Mouse (Mus musculus): ENCODE measurements around the gene Scrg1. TPM values are rescaled to one million over a fixed set of nuclear protein-coding genes. Genes with fewer than 3 reads are reported as not detected.
A peak's percentile ranks its signal among the peaks of the same experiment; 100 is the strongest.
"Not testable (repeated sequence)": the region's sequence is repeated elsewhere in the genome, so short reads cannot be mapped to it uniquely, and the experiment has no call there.

Gene Scrg1
- polyA plus RNA-seq, 1 experiment from 2014 or later = 24.4 TPM

DNA sequence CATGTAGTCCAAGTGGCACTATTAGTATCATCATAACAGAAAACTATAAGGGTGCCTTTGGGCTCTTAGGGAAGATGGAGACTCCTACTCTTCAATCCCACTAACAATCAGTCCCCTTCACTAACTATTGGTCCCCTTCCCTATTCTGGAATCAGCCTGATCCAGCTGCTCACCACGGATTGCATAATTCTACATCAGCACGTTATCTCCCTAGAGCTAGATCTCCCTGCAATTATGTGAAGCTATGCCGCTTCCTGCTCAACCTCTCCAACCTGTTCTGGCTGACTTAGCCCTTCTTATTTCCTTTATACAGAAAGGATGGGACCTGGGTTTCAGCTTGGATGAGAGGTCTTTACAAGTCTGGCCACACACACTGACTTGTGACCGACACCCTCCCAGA is 12.4 kb upstream of the Scrg1 start:
- Histone ChIP-seq H3K4me3 (ENCODE audit: low read length) (no peak overlapping the region), H3K4me2 (ENCODE audit: low read length) (no peak overlapping the region), H3K27me3 (replicated peaks; ENCODE audit: control insufficient read depth, insufficient read depth, low read length) (no peaks in the 10 kb centered on the region), H3K27ac (ENCODE audit: low read depth, low read length) (no peak overlapping the region), H3K9ac (ENCODE audit: low read depth, low read length) (no peak overlapping the region), H3K4me1 (ENCODE audit: control insufficient read depth, insufficient read depth, low read depth, low read length) (no peaks in the 10 kb centered on the region), H3K36me3 (ENCODE audit: control insufficient read depth, insufficient read depth, low read length) (no peaks in the 10 kb centered on the region), H3K9me3 (ENCODE audit: control insufficient read depth, low read length) (no peaks in the 10 kb centered on the region)
- 81% methylated on average over 4 of the region's 4 CpGs for WGBS
- ATAC-seq = no peak

DNA sequence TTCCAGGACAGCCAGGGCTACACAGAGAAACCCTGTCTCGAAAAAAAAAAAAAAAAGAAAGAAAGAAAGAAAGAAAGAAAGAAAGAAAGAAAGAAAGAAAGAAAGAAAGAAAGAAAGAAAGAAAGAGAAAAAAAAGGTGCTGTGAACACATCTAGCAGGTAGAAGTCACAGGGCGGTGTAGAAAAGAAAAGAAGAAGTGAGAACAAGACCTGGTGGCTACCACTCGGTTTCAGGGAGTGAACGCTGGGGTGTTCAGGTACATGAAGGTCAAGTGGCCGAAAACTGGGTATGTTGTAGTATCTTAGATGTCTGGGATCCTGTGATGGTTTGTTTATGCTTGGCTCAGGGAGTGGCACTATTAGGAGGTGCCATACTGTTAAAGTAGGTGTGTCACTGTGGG is 9.8 kb upstream of the Scrg1 start:
- not testable (repeated sequence) for H3K4me2 ChIP-seq (ENCODE audit: low read length); ATAC-seq; H3K27ac ChIP-seq (ENCODE audit: low read depth, low read length); H3K36me3 ChIP-seq (ENCODE audit: control insufficient read depth, insufficient read depth, low read length); H3K27me3 ChIP-seq (replicated peaks; ENCODE audit: control insufficient read depth, insufficient read depth, low read length); H3K9ac ChIP-seq (ENCODE audit: low read depth, low read length); H3K4me3 ChIP-seq (ENCODE audit: low read length); H3K9me3 ChIP-seq (ENCODE audit: control insufficient read depth, low read length); H3K4me1 ChIP-seq (ENCODE audit: control insufficient read depth, insufficient read depth, low read depth, low read length)
- 89% methylated on average over 4 of the region's 5 CpGs for WGBS

DNA sequence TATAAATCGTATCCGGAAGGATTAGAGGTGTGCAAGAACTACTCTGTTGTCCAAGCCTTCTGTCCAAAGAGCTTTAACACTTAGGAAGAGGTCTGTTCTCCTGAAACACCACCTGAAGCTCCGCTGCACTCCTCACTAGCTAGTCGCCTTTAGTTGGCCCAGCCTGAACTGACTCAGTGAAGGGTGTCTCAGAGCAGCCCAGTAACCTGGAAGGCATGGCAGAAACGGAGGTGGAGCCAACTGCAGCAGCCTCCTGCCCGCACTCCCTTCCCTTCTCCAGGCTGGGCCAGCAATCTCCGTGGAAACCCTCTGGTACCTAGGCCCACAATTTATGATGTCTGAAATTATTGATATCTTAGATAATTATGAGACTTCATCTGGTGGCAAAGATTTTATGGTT is 5.0 kb upstream of the Scrg1 start:
- Histone ChIP-seq H3K4me3 (ENCODE audit: low read length) (no peak overlapping the region), H3K4me2 (ENCODE audit: low read length) (no peak overlapping the region), H3K9me3 (ENCODE audit: control insufficient read depth, low read length) (no peaks in the 10 kb centered on the region), H3K36me3 (ENCODE audit: control insufficient read depth, insufficient read depth, low read length) (no peaks in the 10 kb centered on the region), H3K27ac (ENCODE audit: low read depth, low read length) (no peak overlapping the region), H3K27me3 (replicated peaks; ENCODE audit: control insufficient read depth, insufficient read depth, low read length) (no peaks in the 10 kb centered on the region), H3K9ac (ENCODE audit: low read depth, low read length) (no peak overlapping the region), H3K4me1 (ENCODE audit: control insufficient read depth, insufficient read depth, low read depth, low read length) (no peaks in the 10 kb centered on the region)
- ATAC-seq = no peak
- 73% methylated on average over 7 of the region's 7 CpGs for WGBS

DNA sequence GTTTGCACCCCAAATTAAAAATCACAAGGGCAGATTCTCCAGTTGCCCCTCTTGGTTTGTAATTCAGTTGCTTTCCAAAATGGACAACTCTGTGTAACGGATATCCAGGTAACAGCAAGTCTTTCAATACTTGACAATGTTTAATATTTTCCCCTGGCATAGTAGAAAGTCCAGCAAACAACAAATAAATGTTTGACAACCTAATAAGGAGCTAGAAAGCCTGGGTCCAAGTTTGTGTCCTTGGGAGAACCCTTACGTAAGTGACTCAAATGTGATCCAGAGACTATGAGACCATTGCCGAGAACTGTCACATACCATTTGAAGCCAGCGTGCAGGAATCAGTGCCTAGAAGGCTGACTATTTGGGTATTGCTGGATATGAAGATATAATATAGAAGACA is 3.8 kb upstream of the Scrg1 start:
- Histone ChIP-seq H3K27ac (ENCODE audit: low read depth, low read length) (no peak overlapping the region), H3K4me2 (ENCODE audit: low read length) (no peak overlapping the region), H3K9me3 (ENCODE audit: control insufficient read depth, low read length) (no peaks in the 10 kb centered on the region), H3K4me3 (ENCODE audit: low read length) (no peak overlapping the region), H3K27me3 (replicated peaks; ENCODE audit: control insufficient read depth, insufficient read depth, low read length) (no peaks in the 10 kb centered on the region), H3K4me1 (ENCODE audit: control insufficient read depth, insufficient read depth, low read depth, low read length) (no peaks in the 10 kb centered on the region), H3K9ac (ENCODE audit: low read depth, low read length) (no peak overlapping the region), H3K36me3 (ENCODE audit: control insufficient read depth, insufficient read depth, low read length) (no peaks in the 10 kb centered on the region)
- WGBS = 95% methylated on average over 4 of the region's 4 CpGs
- no peak for ATAC-seq

DNA sequence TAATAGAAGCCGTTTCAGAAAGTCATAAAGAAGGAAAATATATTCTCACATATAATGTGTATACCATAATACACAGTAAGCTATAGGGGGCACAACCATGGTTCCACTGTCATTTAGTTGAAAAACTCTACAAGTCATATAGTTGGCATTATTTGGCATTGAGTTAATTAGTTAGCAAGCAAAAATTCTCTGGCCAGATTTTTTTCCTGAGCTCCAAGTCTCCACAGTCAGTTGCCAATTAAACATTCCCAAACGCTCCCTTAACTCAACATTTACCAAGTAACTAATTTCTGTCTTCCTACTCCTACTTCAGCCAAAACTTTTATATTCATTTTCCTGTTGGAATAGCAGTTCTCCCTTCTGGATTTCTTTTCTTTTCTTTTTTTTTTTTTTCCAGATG is 2.4 kb upstream of the Scrg1 start:
- 96% methylated on average over 2 of the region's 2 CpGs for WGBS

DNA sequence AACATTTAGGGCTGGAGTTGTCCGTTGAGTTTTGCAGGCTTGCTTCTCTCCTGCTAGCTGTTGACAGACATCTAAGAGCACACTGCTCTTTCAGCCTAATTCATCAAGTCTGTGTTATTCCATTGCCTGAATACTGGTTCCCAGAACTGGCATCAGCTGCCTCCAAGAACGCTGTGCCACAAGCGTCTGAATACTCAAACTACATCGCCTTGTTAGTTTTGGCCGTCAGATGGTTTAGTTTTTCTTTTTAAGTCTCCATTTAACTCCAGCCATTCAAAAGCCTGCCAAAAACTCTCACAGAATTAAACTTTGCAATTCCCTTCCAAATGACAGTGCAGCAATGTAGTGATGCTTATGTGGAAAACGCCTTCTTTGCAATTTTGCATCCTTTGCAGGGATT is 1.4 kb downstream of the Scrg1 start:
- H3K4me1 ChIP-seq (ENCODE audit: control insufficient read depth, insufficient read depth, low read depth, low read length) = no peaks in the 10 kb centered on the region
- no peaks in the 10 kb centered on the region for H3K27me3 ChIP-seq (replicated peaks; ENCODE audit: control insufficient read depth, insufficient read depth, low read length)
- H3K4me3 ChIP-seq (ENCODE audit: low read length) = no peak overlapping the region
- H3K36me3 ChIP-seq (ENCODE audit: control insufficient read depth, insufficient read depth, low read length) = no peaks in the 10 kb centered on the region
- ATAC-seq = 0 out of 2 replicates have a peak, but pooled peaks have one; percentile 70
- no peaks in the 10 kb centered on the region for H3K9me3 ChIP-seq (ENCODE audit: control insufficient read depth, low read length)
- no peak overlapping the region for H3K27ac ChIP-seq (ENCODE audit: low read depth, low read length)
- H3K9ac ChIP-seq (ENCODE audit: low read depth, low read length) = no peak overlapping the region
- H3K4me2 ChIP-seq (ENCODE audit: low read length) = no peak overlapping the region
- 76% methylated on average over 6 of the region's 6 CpGs for WGBS

More for the DNA sequence above, 2.4 kb upstream of the Scrg1 start:
- Histone ChIP-seq H3K9me3 (ENCODE audit: control insufficient read depth, low read length) (no peaks in the 10 kb centered on the region), H3K27me3 (replicated peaks; ENCODE audit: control insufficient read depth, insufficient read depth, low read length) (no peaks in the 10 kb centered on the region), H3K27ac (ENCODE audit: low read depth, low read length) (no peak overlapping the region), H3K9ac (ENCODE audit: low read depth, low read length) (no peak overlapping the region), H3K36me3 (ENCODE audit: control insufficient read depth, insufficient read depth, low read length) (no peaks in the 10 kb centered on the region), H3K4me1 (ENCODE audit: control insufficient read depth, insufficient read depth, low read depth, low read length) (no peaks in the 10 kb centered on the region), H3K4me2 (ENCODE audit: low read length) (no peak overlapping the region), H3K4me3 (ENCODE audit: low read length) (no peak overlapping the region)
- no peak for ATAC-seq

DNA sequence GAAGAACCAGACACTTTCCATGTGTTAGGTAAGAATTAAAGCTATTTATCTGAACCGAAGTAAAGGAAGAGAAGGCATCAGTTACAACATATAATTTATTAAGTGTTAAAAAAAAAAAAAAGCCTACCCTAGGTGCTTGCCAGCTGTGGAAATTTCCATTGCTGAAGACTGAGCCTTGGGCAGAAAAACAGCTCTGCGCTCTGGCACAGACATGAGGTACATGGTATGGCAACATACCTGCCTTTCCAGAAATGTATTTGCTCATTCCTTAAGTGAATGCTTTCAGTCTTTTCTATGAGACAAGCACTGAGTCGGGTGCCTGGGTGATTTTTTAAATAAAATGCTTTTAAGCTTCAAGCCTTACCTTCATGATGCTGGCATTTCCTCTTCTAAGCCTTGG is 2.2 kb downstream of the Scrg1 start:
- Histone ChIP-seq H3K27me3 (replicated peaks; ENCODE audit: control insufficient read depth, insufficient read depth, low read length) (no peaks in the 10 kb centered on the region), H3K4me3 (ENCODE audit: low read length) (no peak overlapping the region), H3K27ac (ENCODE audit: low read depth, low read length) (no peak overlapping the region), H3K9me3 (ENCODE audit: control insufficient read depth, low read length) (no peaks in the 10 kb centered on the region), H3K36me3 (ENCODE audit: control insufficient read depth, insufficient read depth, low read length) (no peaks in the 10 kb centered on the region), H3K9ac (ENCODE audit: low read depth, low read length) (no peak overlapping the region), H3K4me1 (ENCODE audit: control insufficient read depth, insufficient read depth, low read depth, low read length) (no peaks in the 10 kb centered on the region), H3K4me2 (ENCODE audit: low read length) (no peak overlapping the region; the same call in 1 of the 2 replicates)
- ATAC-seq = no peak
- whole genome bisulfite sequencing = 78% methylated on average over 3 of the region's 3 CpGs

DNA sequence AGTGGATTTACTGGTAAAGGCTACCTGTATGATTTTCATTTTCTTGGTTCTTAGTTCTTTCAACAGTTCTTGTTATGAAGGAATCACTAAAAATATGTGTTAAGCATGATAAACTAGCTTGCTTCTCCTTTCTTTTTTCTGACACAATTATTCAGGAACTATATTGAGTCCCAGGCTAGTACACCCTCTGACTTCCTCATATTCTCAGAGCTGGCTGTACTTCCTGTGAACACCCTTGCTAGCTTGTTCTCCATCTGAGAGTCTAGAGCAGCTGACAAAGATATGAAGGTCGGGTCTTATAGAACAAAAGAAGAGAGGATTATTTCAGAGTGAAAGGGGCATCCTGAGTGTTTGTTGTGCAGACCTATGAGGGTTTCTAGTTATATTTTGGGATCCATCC is 7.1 kb downstream of the Scrg1 start:
- H3K4me3 ChIP-seq (ENCODE audit: low read length) = no peak overlapping the region
- H3K27me3 ChIP-seq (replicated peaks; ENCODE audit: control insufficient read depth, insufficient read depth, low read length) = no peaks in the 10 kb centered on the region
- H3K4me1 ChIP-seq (ENCODE audit: control insufficient read depth, insufficient read depth, low read depth, low read length) = no peaks in the 10 kb centered on the region
- no peak overlapping the region for H3K27ac ChIP-seq (ENCODE audit: low read depth, low read length)
- 58% methylated on average over 1 of the region's 1 CpGs for WGBS
- no peak for ATAC-seq
- no peak overlapping the region for H3K9ac ChIP-seq (ENCODE audit: low read depth, low read length)
- no peak overlapping the region for H3K4me2 ChIP-seq (ENCODE audit: low read length)
- H3K36me3 ChIP-seq (ENCODE audit: control insufficient read depth, insufficient read depth, low read length) = no peaks in the 10 kb centered on the region
- no peaks in the 10 kb centered on the region for H3K9me3 ChIP-seq (ENCODE audit: control insufficient read depth, low read length)

DNA sequence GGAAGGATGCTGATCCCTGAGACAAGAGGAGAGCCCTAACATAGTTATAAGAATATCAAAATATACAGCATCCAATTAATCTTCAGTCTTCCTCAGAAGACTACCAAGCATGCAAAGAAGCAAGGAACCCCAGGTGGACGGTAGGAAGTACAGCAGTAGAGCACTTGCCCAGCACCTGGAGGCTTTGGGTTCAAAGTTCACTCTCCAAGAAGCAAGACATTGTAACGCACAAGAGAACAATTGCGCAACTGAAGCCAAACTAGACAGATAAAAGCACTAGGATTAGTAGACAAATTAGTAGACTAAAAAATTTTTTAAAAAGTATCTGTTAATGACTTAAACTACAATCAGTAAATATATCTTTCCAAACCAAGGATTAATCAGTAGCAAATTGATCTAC is 8.0 kb downstream of the Scrg1 start:
- WGBS = 91% methylated on average over 3 of the region's 3 CpGs
- no peaks in the 10 kb centered on the region for H3K4me1 ChIP-seq (ENCODE audit: control insufficient read depth, insufficient read depth, low read depth, low read length)
- no peaks in the 10 kb centered on the region for H3K27me3 ChIP-seq (replicated peaks; ENCODE audit: control insufficient read depth, insufficient read depth, low read length)
- H3K9ac ChIP-seq (ENCODE audit: low read depth, low read length) = no peak overlapping the region
- no peak overlapping the region for H3K27ac ChIP-seq (ENCODE audit: low read depth, low read length)
- H3K36me3 ChIP-seq (ENCODE audit: control insufficient read depth, insufficient read depth, low read length) = no peaks in the 10 kb centered on the region
- H3K9me3 ChIP-seq (ENCODE audit: control insufficient read depth, low read length) = no peaks in the 10 kb centered on the region
- no peak overlapping the region for H3K4me2 ChIP-seq (ENCODE audit: low read length)
- ATAC-seq = no peak
- H3K4me3 ChIP-seq (ENCODE audit: low read length) = no peak overlapping the region

DNA sequence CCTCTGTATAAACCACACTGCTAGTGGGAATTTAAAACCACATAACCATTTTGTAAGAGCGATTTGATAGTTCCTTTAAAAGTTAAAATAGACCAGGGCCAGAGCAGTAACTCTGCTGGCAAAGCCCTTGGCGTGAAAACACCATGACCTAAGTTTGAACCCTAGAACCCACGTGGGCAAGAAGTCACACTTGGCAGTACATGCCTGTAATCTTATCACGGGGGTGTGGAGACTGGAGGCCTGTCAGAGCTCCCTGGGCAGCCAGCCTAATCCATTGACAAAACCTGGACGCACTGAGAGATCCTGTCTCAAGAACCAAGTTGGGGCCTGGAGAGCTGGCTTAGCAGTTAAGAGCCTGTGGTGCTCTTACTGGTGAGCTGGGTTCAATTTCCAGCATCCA is 12.9 kb downstream of the Scrg1 start:
- H3K4me2 ChIP-seq (ENCODE audit: low read length) = no peak overlapping the region
- no peak overlapping the region for H3K4me3 ChIP-seq (ENCODE audit: low read length)
- H3K27me3 ChIP-seq (replicated peaks; ENCODE audit: control insufficient read depth, insufficient read depth, low read length) = no peaks in the 10 kb centered on the region
- no peaks in the 10 kb centered on the region for H3K36me3 ChIP-seq (ENCODE audit: control insufficient read depth, insufficient read depth, low read length)
- H3K4me1 ChIP-seq (ENCODE audit: control insufficient read depth, insufficient read depth, low read depth, low read length) = no peaks in the 10 kb centered on the region
- H3K27ac ChIP-seq (ENCODE audit: low read depth, low read length) = no peak overlapping the region
- 62% methylated on average over 5 of the region's 5 CpGs for WGBS
- no peak overlapping the region for H3K9ac ChIP-seq (ENCODE audit: low read depth, low read length)
- no peaks in the 10 kb centered on the region for H3K9me3 ChIP-seq (ENCODE audit: control insufficient read depth, low read length)
- ATAC-seq = peak; percentile 50
